Mouse (Mus musculus): Measurements from ENCODE around the gene Olfr1046.
"Not testable (repeated sequence)": the region's sequence is repeated elsewhere in the genome, so short reads cannot be mapped to it uniquely, and the experiment has no call there.

Olfr1046 gene

GRCm38 (mm10) chr2:86219214-86219613 lies at the start of gene Olfr1046:
Gene Olfr1046, minus strand, starts transcription at chr2:86219314.
- no peak for DNase-seq (ENCODE audit: low spot score in 2 of 2)

- not testable (repeated sequence) for DNase-seq (ENCODE audit: low spot score in 2 of 2)
Measured at GRCm38 (mm10) chr2:86258228-86258627, 39.1 kb upstream of the Olfr1046 start, which contains the start of gene Olfr1049. Gene Olfr1049, minus strand, starts transcription at chr2:86258328.

GRCm38 (mm10) chr2:86240189-86240588 lies 21.1 kb upstream of the Olfr1046 start, which contains the start of gene Olfr1048:
Gene Olfr1048, minus strand, starts transcription at chr2:86240289.
- no peak for DNase-seq (ENCODE audit: low spot score in 2 of 2)

- DNase-seq (ENCODE audit: low spot score in 2 of 2): no peak
Measured at GRCm38 (mm10) chr2:86231301-86231700, 12.2 kb upstream of the Olfr1046 start, which contains the start of gene Olfr1047. Gene Olfr1047, minus strand, starts transcription at chr2:86231401.

- DNase-seq (ENCODE audit: low spot score in 2 of 2): no peak
Measured at GRCm38 (mm10) chr2:86202909-86203308, 16.2 kb downstream of the Olfr1046 start, which contains the start of gene Olfr1045. Gene Olfr1045, minus strand, starts transcription at chr2:86203009.

GRCm38 (mm10) chr2:86195863-86196262 lies 23.3 kb downstream of the Olfr1046 start:
- no peak for DNase-seq (ENCODE audit: low spot score in 2 of 2)

- DNase-seq (ENCODE audit: low spot score in 2 of 2): no peak
Measured at GRCm38 (mm10) chr2:86185583-86185982, 33.5 kb downstream of the Olfr1046 start, which contains the start of gene Olfr52. Gene Olfr52, minus strand, starts transcription at chr2:86185683.

- no peak for DNase-seq (ENCODE audit: low spot score in 2 of 2)
Measured at GRCm38 (mm10) chr2:86179950-86180349, 39.2 kb downstream of the Olfr1046 start.

GRCm38 (mm10) chr2:86177720-86178119 lies 41.4 kb downstream of the Olfr1046 start, which contains the start of gene Olfr1044:
Gene Olfr1044, minus strand, starts transcription at chr2:86177820.
- DNase-seq (ENCODE audit: low spot score in 2 of 2): no peak

GRCm38 (mm10) chr2:86175422-86175821 lies 43.7 kb downstream of the Olfr1046 start:
- DNase-seq (ENCODE audit: low spot score in 2 of 2): not testable (repeated sequence)

GRCm38 (mm10) chr2:86167422-86167821 lies 51.7 kb downstream of the Olfr1046 start, which contains the start of gene Olfr1043:
Gene Olfr1043, minus strand, starts transcription at chr2:86167522.
- DNase-seq (ENCODE audit: low spot score in 2 of 2): no peak

All from left cerebral cortex, adult 9 months (tissue).